In genomic region chr4:101236797-101237196, GRCm38 (mm10) we compare ENCODE assay signal across 22 mouse cellular contexts. TPM values are rescaled to one million over a fixed set of nuclear protein-coding genes. Genes with fewer than 3 reads are reported as not detected.
DNase-seq lines count a peak whose midpoint lies in the region; ATAC-seq lines count a peak whose summit lies in the region.
"Had no signal": no experiment of that assay in that cellular context is flagged by ENCODE, and none has a peak within 500 bp of the region (broad histone marks: within the 10 kb centered on the region; RNA-seq: fewer than 3 reads in every experiment).

No protein-coding gene starts in this region.

- peaks cover 21% of the 10 kb centered on the region for H3K4me1 ChIP-seq in heart, embryonic 15.5 days (replicated peaks)
- peaks cover 6% of the 10 kb centered on the region; the same call in 1 of the 2 replicates for H3K4me1 ChIP-seq in heart, embryonic 11.5 days (ENCODE audit: control insufficient read depth, insufficient read depth, low read length)
- peaks cover 86% of the 10 kb centered on the region for H3K4me1 ChIP-seq in liver, embryonic 13.5 days (replicated peaks)
- H3K4me1 ChIP-seq: forebrain, embryonic 15.5 days had no signal

- WGBS in heart, embryonic 15.5 days = 36% methylated on average over 6 of the region's 6 CpGs
- 62% methylated on average over 6 of the region's 6 CpGs for WGBS in heart, embryonic 11.5 days (ENCODE audit: insufficient replicate concordance)
- WGBS in liver, embryonic 13.5 days (ENCODE audit: insufficient replicate concordance) = 33% methylated on average over 6 of the region's 6 CpGs

- H3K27ac ChIP-seq in heart, embryonic 15.5 days = no peak overlapping the region
- H3K27ac ChIP-seq in heart, embryonic 11.5 days (ENCODE audit: low read depth, low read length) = no peak overlapping the region
- peak overlapping the region; percentile 59; the same call in 1 of the 2 replicates for H3K27ac ChIP-seq in liver, embryonic 13.5 days
- H3K27ac ChIP-seq: embryonic facial prominence, embryonic 13.5 days; forebrain, embryonic 15.5 days; hindbrain, embryonic 13.5 days; neural tube, embryonic 15.5 days had no signal

- H3K4me3 ChIP-seq in heart, embryonic 15.5 days = no peak overlapping the region
- H3K4me3 ChIP-seq in heart, embryonic 11.5 days (ENCODE audit: low read depth, low read length) = no peak overlapping the region
- H3K4me3 ChIP-seq in liver, embryonic 13.5 days (replicated peaks) = no peak overlapping the region
- H3K4me3 ChIP-seq: embryonic facial prominence, embryonic 13.5 days; forebrain, embryonic 15.5 days; hindbrain, embryonic 13.5 days; neural tube, embryonic 15.5 days had no signal

- H3K4me2 ChIP-seq in heart, embryonic 15.5 days = no peak overlapping the region
- H3K4me2 ChIP-seq in heart, embryonic 11.5 days = no peak overlapping the region
- H3K4me2 ChIP-seq in liver, embryonic 13.5 days = no peak overlapping the region
- H3K4me2 ChIP-seq: embryonic facial prominence, embryonic 13.5 days; forebrain, embryonic 15.5 days; hindbrain, embryonic 13.5 days; neural tube, embryonic 15.5 days had no signal

- no peaks in the 10 kb centered on the region for H3K9me3 ChIP-seq in heart, embryonic 15.5 days (replicated peaks)
- H3K9me3 ChIP-seq in heart, embryonic 11.5 days (replicated peaks; ENCODE audit: control insufficient read depth, low read length) = no peaks in the 10 kb centered on the region
- H3K9me3 ChIP-seq in liver, embryonic 13.5 days (replicated peaks) = no peaks in the 10 kb centered on the region
- H3K9me3 ChIP-seq: embryonic facial prominence, embryonic 13.5 days; forebrain, embryonic 15.5 days; hindbrain, embryonic 13.5 days; neural tube, embryonic 15.5 days had no signal

- no peaks in the 10 kb centered on the region for H3K36me3 ChIP-seq in heart, embryonic 15.5 days
- no peaks in the 10 kb centered on the region for H3K36me3 ChIP-seq in heart, embryonic 11.5 days (ENCODE audit: control insufficient read depth, insufficient read depth, low read length)
- H3K36me3 ChIP-seq in liver, embryonic 13.5 days = no peaks in the 10 kb centered on the region
- H3K36me3 ChIP-seq: embryonic facial prominence, embryonic 13.5 days; forebrain, embryonic 15.5 days; hindbrain, embryonic 13.5 days; neural tube, embryonic 15.5 days had no signal

- ATAC-seq in heart, embryonic 15.5 days (replicated peaks; ENCODE audit: insufficient number of reproducible peaks, insufficient read depth, low FRiP score, low read depth) = peak; percentile 36; the same call in 1 of the 2 replicates
- no peak for ATAC-seq in heart, embryonic 11.5 days (replicated peaks; ENCODE audit: insufficient number of reproducible peaks, low FRiP score, low TSS enrichment)
- no peak for ATAC-seq in liver, embryonic 13.5 days (ENCODE audit: low read depth)
- ATAC-seq in megakaryocyte progenitor cell, adult 5-6 weeks (replicated peaks; ENCODE audit: poor library complexity) = no peak
- ATAC-seq: activated CD4-positive, CD25-positive, alpha-beta regulatory T cell, adult 4 months; forebrain, embryonic 15.5 days; inflammation-experienced regulatory T-cells, adult 6 months had no signal

- H3K9ac ChIP-seq in heart, embryonic 15.5 days = no peak overlapping the region
- no peak overlapping the region for H3K9ac ChIP-seq in heart, embryonic 11.5 days (ENCODE audit: low read depth, low read length)
- no peak overlapping the region for H3K9ac ChIP-seq in liver, embryonic 13.5 days
- H3K9ac ChIP-seq: embryonic facial prominence, embryonic 13.5 days; forebrain, embryonic 15.5 days; hindbrain, embryonic 13.5 days; liver, embryonic 14.5 days; neural tube, embryonic 15.5 days had no signal

- peak; percentile 4 for DNase-seq in thymus, postnatal 4 days
- DNase-seq in thymus, postnatal 10 days (ENCODE audit: low spot score in 2 of 2) = no peak
- no peak for DNase-seq in liver, embryonic 13.5 days
- DNase-seq in adrenal gland, adult 18-20 months (ENCODE audit: low spot score in 2 of 2) = no peak
- DNase-seq: adrenal gland, postnatal 14 days; cerebellum, postnatal 10 days; kidney, adult 9 months; kidney, postnatal 25 days; left cerebral cortex, postnatal 4 days; lung, postnatal 10 days; midbrain, embryonic 14.5 days; right cerebral cortex, postnatal 14 days had no signal

- H3K27me3 ChIP-seq in heart, embryonic 15.5 days = no peaks in the 10 kb centered on the region
- no peaks in the 10 kb centered on the region for H3K27me3 ChIP-seq in heart, embryonic 11.5 days (ENCODE audit: control insufficient read depth, insufficient read depth, low read length)
- H3K27me3 ChIP-seq in liver, embryonic 13.5 days = no peaks in the 10 kb centered on the region
- H3K27me3 ChIP-seq: embryonic facial prominence, embryonic 13.5 days; forebrain, embryonic 15.5 days; hindbrain, embryonic 13.5 days; neural tube, embryonic 15.5 days had no signal

RNA-seq across cellular contexts. Expression of gene Jak1, which starts 28.3 kb away (rescaled TPM):
- 53.2 and 61.4 TPM in 2 replicates for polyA plus RNA-seq in heart, embryonic 15.5 days (2015; fragmentation: Nextera tagmentation; extraction: Ambion mirVana)
- polyA plus RNA-seq in heart, embryonic 11.5 days (2014; fragmentation: Nextera tagmentation; extraction: Ambion mirVana) = 65.1 and 69.8 TPM in 2 replicates
- 41.0 and 52.5 TPM in 2 replicates for polyA plus RNA-seq in liver, embryonic 13.5 days (2015; fragmentation: Nextera tagmentation; extraction: Ambion mirVana)
- total RNA-seq in adrenal gland, adult 18-20 months (2021) = 100 to 1,000 TPM; 111 to 141 TPM
- 60.2 and 69.1 TPM in 2 replicates for total RNA-seq in megakaryocyte progenitor cell, adult 5-6 weeks (2015)
- total RNA-seq in megakaryocyte progenitor cell, adult 5-6 weeks (2017) = 56.6 and 62.6 TPM in 2 replicates
